Mouse (Mus musculus) heart, adult 18-20 months (tissue): ENCODE data around the gene Myo9a. TPM values are rescaled to one million over a fixed set of nuclear protein-coding genes. Genes with fewer than 3 reads are reported as not detected.
A peak's percentile ranks its signal among the peaks of the same experiment; 100 is the strongest.
"Not testable (repeated sequence)": the region's sequence is repeated elsewhere in the genome, so short reads cannot be mapped to it uniquely, and the experiment has no call there.

Experiments used
- DNase-seq, 2 experiments: peaks; one replicate each; pipeline ENCODE4 v3.0.0; 2021 to 2022; ENCODE audit warnings: mixed read lengths in 1 of 2
- total RNA-seq, 2 experiments: library from RNA; stranded (reverse); gene quantifications; 2 replicates each; pipeline ENCODE4 v1.2.3; 2021

The Myo9a gene
- total RNA-seq, 2 experiments from 2014 or later = 14.3 to 16.8 TPM

DNA sequence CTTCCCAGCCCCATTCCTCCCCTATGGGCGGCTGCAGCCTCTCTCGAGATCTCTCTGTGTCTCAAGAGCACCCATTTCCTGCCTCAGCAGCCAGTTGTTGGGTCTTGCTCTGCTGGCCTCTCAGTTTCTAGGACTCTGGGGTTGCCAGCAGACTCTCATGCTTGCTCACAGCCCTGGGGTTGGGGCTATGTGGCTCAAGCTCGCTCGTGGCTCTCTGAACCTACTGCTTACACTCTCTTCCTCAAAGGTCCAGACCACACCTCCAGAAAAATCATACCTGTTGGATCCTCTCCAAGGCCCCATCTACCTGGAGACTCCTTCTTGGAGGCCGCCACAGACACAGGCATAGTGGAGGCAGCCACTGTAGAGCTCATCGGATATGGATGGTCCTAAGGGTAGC, 198.8 kb downstream of the Myo9a start:
- no peak for DNase-seq

DNA sequence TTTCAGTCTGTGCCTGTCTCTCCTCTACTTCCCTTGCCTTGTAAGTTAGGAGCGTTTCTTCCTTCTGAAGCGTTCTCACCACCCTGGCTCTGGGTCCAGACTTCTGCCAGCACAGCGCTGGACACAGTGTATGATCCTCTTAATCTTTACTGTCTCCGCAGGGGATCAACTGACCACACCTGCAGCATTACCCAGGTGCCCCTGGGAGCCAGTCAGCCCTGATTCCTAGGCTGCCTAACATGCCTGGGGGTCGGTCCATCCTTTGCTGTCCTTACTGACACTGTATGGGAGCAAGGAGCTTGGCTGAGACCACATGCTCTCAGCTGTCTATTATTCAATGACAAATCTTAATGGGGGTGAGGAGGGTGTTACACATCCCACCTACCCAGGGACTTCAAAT, 199.3 kb downstream of the Myo9a start:
- no peak for DNase-seq

DNA sequence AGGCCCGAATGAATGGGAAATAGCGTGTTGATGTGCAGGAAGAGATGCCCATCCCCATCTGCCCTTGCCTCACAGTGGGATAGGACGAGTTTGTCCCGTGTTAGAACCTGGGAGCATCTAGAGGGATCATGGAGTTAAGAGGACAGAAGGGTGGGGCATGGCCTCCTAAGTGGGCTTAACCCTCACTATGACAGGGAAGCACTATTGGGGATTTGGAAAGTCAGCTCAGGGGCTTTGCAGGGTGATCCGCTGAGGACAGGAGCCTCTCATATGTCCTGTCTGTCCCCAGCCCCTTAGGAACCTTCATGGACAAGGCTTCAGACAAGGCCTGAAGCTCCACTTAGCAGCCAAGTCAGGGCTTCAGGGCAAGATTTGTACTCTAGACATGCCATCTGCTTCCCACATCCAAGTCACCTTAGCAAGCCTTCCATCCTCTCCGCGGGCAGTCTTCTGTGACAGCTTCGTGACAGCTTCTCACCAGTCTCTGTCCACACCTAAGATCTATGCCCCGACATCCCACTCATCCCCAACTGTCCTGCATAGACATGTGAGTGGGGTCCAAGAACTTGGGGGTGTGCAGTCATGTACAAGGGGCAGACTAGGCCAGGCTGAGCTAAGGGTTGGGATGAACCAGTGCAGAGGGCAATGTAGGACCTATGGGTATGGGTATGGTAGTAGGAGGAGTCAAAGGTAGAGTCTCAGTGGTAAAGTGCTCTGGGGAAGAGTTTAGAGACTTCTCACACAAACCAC, 200.5 kb downstream of the Myo9a start:
- DNase-seq = no peak

DNA sequence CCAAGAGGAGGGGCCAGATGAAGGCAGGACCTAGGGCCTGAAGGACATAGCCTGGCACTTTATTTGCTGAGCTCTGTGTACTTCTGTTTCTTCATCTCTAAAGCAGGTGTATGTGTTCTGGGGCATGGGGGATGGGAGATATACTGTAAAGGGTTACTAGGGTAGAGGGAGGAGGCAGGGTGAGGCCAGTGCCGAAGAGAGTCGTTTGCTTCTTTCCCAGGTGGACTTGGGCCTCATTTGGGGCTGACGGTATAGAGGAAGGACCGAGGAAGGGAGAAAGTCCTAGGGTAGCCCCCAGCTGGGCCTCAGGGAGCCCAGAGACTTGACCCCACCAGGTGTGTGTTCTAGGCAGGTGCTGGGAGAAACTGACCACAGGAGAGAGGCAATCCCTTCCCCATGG, 201.2 kb downstream of the Myo9a start:
- no peak for DNase-seq

DNA sequence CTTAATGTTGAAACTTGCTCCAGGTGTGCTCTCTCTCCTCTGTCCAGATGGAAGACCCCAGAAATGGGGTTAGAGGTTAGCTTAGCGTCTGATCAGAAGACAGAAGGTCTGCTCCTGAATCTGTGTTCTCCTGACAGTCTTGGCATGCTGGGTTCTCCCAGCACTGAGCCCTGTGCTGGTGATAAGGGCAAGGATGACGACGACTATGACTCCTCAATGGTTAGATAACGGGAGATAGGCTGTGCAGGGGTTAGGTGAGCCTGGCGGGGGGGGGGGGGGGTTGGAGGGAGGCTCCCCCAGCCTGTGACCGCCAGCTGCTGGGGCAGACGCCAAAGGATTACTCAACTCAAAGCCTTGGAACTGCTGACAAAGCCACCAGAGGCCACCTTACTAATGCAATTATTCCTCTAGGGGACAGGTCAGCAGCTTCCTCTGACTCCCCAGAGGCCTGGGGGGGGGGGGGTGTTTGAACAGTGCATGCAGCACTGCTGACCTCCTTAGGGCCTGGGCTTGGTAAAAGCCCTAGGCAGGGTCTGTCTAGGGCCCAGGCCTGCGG, 201.9 kb downstream of the Myo9a start:
- DNase-seq = no peak

DNA sequence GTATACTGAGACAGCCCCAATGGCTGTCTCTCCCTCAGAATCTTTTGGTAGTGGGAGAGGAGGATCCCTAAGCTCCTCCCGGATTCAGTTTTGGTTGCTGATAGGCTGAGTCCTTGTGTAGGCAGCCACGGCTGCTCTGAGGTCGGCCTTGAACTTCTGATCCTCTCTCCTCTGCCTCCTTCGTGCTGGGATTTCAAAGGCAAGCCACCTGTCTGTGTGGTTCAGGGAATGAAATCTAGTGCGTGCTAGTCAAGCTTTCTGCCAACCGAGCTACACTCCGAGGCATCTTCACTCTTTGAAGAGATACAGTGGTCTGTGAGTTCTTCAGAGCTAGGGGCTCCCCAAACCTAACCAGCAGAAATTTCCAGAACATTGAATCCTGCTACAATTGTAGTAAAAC, 202.9 kb downstream of the Myo9a start:
- DNase-seq = no peak

DNA sequence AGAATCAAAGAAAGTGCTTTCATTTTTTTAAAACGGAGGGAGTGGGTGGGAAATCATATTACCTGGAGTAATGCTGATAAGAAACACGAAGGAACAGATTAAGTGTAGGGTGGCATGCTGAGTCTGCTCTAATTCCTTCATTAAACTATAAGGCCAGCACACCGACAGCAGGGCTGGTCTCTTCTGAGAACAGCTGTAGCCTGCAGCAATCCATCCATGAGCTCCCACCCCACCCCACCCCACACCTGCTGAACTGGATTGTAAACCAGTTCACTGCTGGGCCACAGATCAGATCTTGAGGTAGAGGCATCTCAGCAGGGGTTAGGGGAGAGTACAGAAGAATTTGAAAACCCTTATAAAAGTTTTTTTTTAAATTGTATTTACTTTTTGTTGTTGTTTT, 204.5 kb downstream of the Myo9a start:
- DNase-seq = no peak

- no peak for DNase-seq
These were observed 205.0 kb downstream of the Myo9a start for GRCm38 (mm10) chr9:59955692-59956091.

DNA sequence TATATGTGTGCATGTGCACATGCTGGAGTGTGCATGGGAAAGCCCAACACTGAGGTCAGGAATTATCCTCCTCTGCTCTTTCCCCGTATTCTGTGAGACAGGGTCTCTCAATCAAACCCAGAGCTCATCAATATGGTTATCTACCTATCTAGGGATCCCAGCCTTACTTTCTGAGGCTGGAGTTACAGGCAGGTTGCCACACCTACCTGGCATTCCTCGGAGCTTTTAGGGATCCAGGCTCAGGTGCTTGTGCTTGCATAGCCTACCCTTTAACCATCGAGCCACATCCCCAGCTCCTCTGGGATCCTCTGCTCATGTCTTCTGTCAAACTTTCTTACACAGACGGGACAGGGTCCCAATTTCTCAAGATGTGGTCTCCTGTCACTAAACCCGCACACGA, 205.8 kb downstream of the Myo9a start:
- DNase-seq = no peak

GRCm38 (mm10) chr9:59958115-59958514, 207.4 kb downstream of the Myo9a start:
- DNase-seq = not testable (repeated sequence)

DNA sequence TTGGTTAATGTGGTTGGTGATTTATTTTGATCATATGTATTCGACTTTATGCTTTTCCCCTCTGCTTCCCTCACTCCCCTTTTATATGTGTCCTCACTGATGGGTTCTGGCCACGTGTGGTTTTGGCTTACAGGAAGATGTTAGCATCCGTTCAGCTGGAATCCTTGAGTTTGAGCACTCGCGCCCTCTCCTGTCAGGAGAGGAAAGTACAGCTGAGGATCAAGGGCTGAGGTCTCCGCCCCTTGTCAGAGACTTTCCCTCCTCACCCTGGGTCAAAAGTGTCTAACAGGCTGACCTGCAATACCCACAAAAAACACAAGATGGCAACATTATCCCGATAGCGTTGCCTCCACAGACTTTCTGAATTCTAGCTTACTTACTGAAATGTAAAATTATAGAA, 208.6 kb downstream of the Myo9a start:
- DNase-seq = peak; percentile 78 to 84

DNA sequence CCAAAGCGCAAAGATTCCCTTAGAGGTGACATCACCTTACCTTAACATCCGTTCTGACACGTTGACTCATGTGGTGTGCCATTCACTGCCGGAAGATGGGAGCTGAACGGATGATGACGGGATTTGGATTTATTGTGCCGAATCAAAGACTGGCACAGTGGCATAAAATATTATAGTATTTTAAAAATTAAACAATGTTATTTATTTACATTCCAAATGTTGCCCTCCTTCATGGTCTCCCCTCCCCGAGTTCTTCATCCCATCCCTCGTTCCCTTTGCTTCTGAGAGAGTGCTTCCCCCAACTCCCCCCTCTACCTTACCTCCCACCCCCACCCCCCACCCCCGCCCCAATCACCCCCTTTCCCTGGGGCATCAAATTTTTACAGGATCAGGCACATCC, 209.9 kb downstream of the Myo9a start, which contains the start of gene Nr2e3:
Gene Nr2e3 (minus strand): TSS at position 101 of the 400 bp plus-strand sequence.
- no peak for DNase-seq

GRCm38 (mm10) chr9:59961201-59961955, 210.7 kb downstream of the Myo9a start:
- no peak for DNase-seq

- DNase-seq = no peak
These were observed 213.7 kb downstream of the Myo9a start for GRCm38 (mm10) chr9:59964367-59964766.

DNA sequence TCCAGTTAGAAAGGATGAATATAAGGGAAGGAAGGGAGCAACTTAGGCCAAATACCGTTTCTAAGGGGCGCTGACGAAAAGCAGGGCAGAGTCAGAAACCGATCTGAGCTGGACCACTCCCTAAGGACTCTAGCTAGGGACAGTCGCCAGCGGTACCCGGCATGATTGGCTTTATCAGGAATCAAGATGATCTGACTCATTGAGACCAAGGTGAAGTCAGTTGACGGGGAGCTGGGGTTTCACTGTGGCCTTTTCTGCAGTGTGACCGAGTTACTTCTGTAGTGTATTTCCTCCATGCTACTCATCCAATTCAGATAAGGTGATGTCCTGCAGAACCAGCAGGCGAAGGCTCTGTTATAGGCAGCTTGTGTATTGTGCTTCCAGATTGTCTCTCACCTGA, 214.3 kb downstream of the Myo9a start:
- DNase-seq = no peak

- DNase-seq = peak; percentile 29 to 59
These were observed 218.7 kb downstream of the Myo9a start for GRCm38 (mm10) chr9:59969383-59969782.

- DNase-seq = no peak
These were observed 220.6 kb downstream of the Myo9a start for GRCm38 (mm10) chr9:59971263-59971662.

Other genes with a start within 250 kb of the Myo9a start
- gene Hexa, start 211.4 kb upstream of the Myo9a start, total RNA-seq = 10 to 100 TPM; 49.6 to 54.9 TPM
- under 1 TPM; 0.40 to 0.93 TPM for gene Tmem202, start 211.0 kb upstream of the Myo9a start, total RNA-seq
- not detected for gene Celf6, start 173.0 kb upstream of the Myo9a start, total RNA-seq
- gene Parp6, start 133.6 kb upstream of the Myo9a start, total RNA-seq = 10 to 100 TPM; 17.0 to 17.6 TPM
- 1,000 to 10,000 TPM; 1,130 to 1,266 TPM for gene Pkm, start 94.5 kb upstream of the Myo9a start, total RNA-seq
- gene Gramd2, start 70.8 kb upstream of the Myo9a start, total RNA-seq = under 1 TPM in 1 of 2 experiments, not detected in 1; 0.28 TPM
- gene Senp8, start 186 bp upstream of the Myo9a start, total RNA-seq = 10 to 100 TPM; 10.7 to 11.4 TPM
- gene Nr2e3, start 209.8 kb downstream of the Myo9a start, total RNA-seq = not detected